Comparison of ENCODE assay signal across 19 mouse cellular contexts in genomic region chr13:70311226-70312055, GRCm38 (mm10).
DNase-seq lines count a peak whose midpoint lies in the region; ATAC-seq and TF ChIP-seq lines count a peak whose summit lies in the region.
"Had no signal": no experiment of that assay in that cellular context is flagged by ENCODE, and none has a peak within 500 bp of the region (broad histone marks: within the 10 kb centered on the region; RNA-seq: fewer than 3 reads in every experiment).

No protein-coding gene starts in this region.

- no peaks in the 10 kb centered on the region for H3K9me3 ChIP-seq in limb, embryonic 14.5 days (ENCODE audit: control insufficient read depth, low read length)
- H3K9me3 ChIP-seq in limb, embryonic 10.5 days (replicated peaks), result no peaks in the 10 kb centered on the region
- no peaks in the 10 kb centered on the region for H3K9me3 ChIP-seq in hindbrain, embryonic 11.5 days (ENCODE audit: control insufficient read depth, low read length)
- no peaks in the 10 kb centered on the region for H3K9me3 ChIP-seq in hindbrain, embryonic 16.5 days (ENCODE audit: control insufficient read depth, low read length)
- H3K9me3 ChIP-seq in neural tube, embryonic 15.5 days (replicated peaks), result no peaks in the 10 kb centered on the region
- H3K9me3 ChIP-seq: heart, embryonic 12.5 days; intestine, embryonic 15.5 days; limb, embryonic 13.5 days; liver, embryonic 15.5 days; stomach, embryonic 15.5 days had no signal

- no peaks in the 10 kb centered on the region for H3K36me3 ChIP-seq in limb, embryonic 14.5 days (ENCODE audit: control insufficient read depth, insufficient read depth, low read length)
- no peaks in the 10 kb centered on the region for H3K36me3 ChIP-seq in limb, embryonic 10.5 days
- H3K36me3 ChIP-seq in hindbrain, embryonic 11.5 days (ENCODE audit: control insufficient read depth, insufficient read depth, low read length), result no peaks in the 10 kb centered on the region
- no peaks in the 10 kb centered on the region for H3K36me3 ChIP-seq in hindbrain, embryonic 16.5 days (ENCODE audit: control insufficient read depth, insufficient read depth, low read length)
- no peaks in the 10 kb centered on the region for H3K36me3 ChIP-seq in neural tube, embryonic 15.5 days
- H3K36me3 ChIP-seq: heart, embryonic 12.5 days; intestine, embryonic 15.5 days; limb, embryonic 13.5 days; liver, embryonic 15.5 days; stomach, embryonic 15.5 days had no signal

- no peak overlapping the region for H3K9ac ChIP-seq in limb, embryonic 14.5 days (ENCODE audit: low read depth, low read length, severe bottlenecking)
- no peak overlapping the region for H3K9ac ChIP-seq in hindbrain, embryonic 11.5 days (ENCODE audit: low read depth, low read length)
- no peak overlapping the region for H3K9ac ChIP-seq in hindbrain, embryonic 16.5 days (ENCODE audit: low read depth, low read length)
- H3K9ac ChIP-seq in neural tube, embryonic 15.5 days (replicated peaks), result no peak overlapping the region
- H3K9ac ChIP-seq: heart, embryonic 12.5 days; intestine, embryonic 15.5 days; limb, embryonic 13.5 days; liver, embryonic 15.5 days; stomach, embryonic 15.5 days had no signal

- H3K4me1 ChIP-seq in limb, embryonic 14.5 days (ENCODE audit: control insufficient read depth, insufficient read depth, low read length), result no peaks in the 10 kb centered on the region
- H3K4me1 ChIP-seq in limb, embryonic 10.5 days, result 0 out of 2 replicates have a peak, but pooled peaks cover 5% of the 10 kb centered on the region
- no peaks in the 10 kb centered on the region for H3K4me1 ChIP-seq in hindbrain, embryonic 11.5 days (replicated peaks; ENCODE audit: control insufficient read depth, insufficient read depth, low read length)
- H3K4me1 ChIP-seq in hindbrain, embryonic 16.5 days (ENCODE audit: control insufficient read depth, insufficient read depth, low read depth, low read length), result 0 out of 2 replicates have a peak, but pooled peaks cover 3% of the 10 kb centered on the region
- H3K4me1 ChIP-seq in neural tube, embryonic 15.5 days, result peaks cover 17% of the 10 kb centered on the region
- H3K4me1 ChIP-seq: heart, embryonic 12.5 days; intestine, embryonic 15.5 days; limb, embryonic 13.5 days; liver, embryonic 15.5 days; stomach, embryonic 15.5 days had no signal

- 82% methylated on average over 14 of the region's 14 CpGs for WGBS in limb, embryonic 14.5 days
- whole genome bisulfite sequencing in limb, embryonic 10.5 days, result 92% methylated on average over 14 of the region's 14 CpGs
- WGBS in hindbrain, embryonic 11.5 days, result 43% methylated on average over 14 of the region's 14 CpGs
- WGBS in hindbrain, embryonic 16.5 days, result 32% methylated on average over 14 of the region's 14 CpGs
- WGBS in neural tube, embryonic 15.5 days, result 18% methylated on average over 14 of the region's 14 CpGs

- no peak overlapping the region for H3K4me2 ChIP-seq in limb, embryonic 14.5 days (replicated peaks; ENCODE audit: low read depth, low read length, severe bottlenecking)
- no peak overlapping the region for H3K4me2 ChIP-seq in hindbrain, embryonic 11.5 days (replicated peaks; ENCODE audit: low read depth, low read length)
- no peak overlapping the region for H3K4me2 ChIP-seq in hindbrain, embryonic 16.5 days (ENCODE audit: low read length)
- H3K4me2 ChIP-seq in neural tube, embryonic 15.5 days, result peak overlapping the region; percentile 31; the same call in 1 of the 2 replicates
- H3K4me2 ChIP-seq: heart, embryonic 12.5 days; intestine, embryonic 15.5 days; limb, embryonic 13.5 days; liver, embryonic 15.5 days; stomach, embryonic 15.5 days had no signal

- intact Hi-C loops in gastrocnemius, postnatal 14 days (cut with DNase I; ENCODE audit: low total_unique reads), result no loop called here

- DNase-seq in limb, embryonic 14.5 days (ENCODE audit: low spot score), result peak; percentile 15
- no peak for DNase-seq in limb, embryonic 10.5 days (ENCODE audit: low spot score)
- DNase-seq in hindbrain, embryonic 11.5 days (ENCODE audit: low spot score), result peak; percentile 51
- DNase-seq in urinary bladder, adult 18-20 months (ENCODE audit: low spot score in 2 of 2), result no peak
- no peak for DNase-seq in gastrocnemius, postnatal 14 days
- DNase-seq: adrenal gland, postnatal 25 days; cerebellum, adult 8-10 months; gastrocnemius, postnatal 36 days; lung, postnatal 10 days; thymus, adult 2 months had no signal

- H3K27ac ChIP-seq in limb, embryonic 14.5 days (replicated peaks; ENCODE audit: low read depth, low read length), result no peak overlapping the region
- no peak overlapping the region for H3K27ac ChIP-seq in limb, embryonic 10.5 days
- peak overlapping the region; percentile 71 for H3K27ac ChIP-seq in hindbrain, embryonic 11.5 days (ENCODE audit: low read depth, low read length)
- no peak overlapping the region for H3K27ac ChIP-seq in hindbrain, embryonic 16.5 days (ENCODE audit: low read depth, low read length)
- peak overlapping the region; percentile 56 for H3K27ac ChIP-seq in neural tube, embryonic 15.5 days (replicated peaks)
- H3K27ac ChIP-seq: intestine, embryonic 15.5 days; limb, embryonic 13.5 days; liver, embryonic 15.5 days; stomach, embryonic 15.5 days had no signal

- peak; percentile 57; the same call in 1 of the 2 replicates for ATAC-seq in limb, embryonic 14.5 days (ENCODE audit: low FRiP score, low read depth)
- ATAC-seq in hindbrain, embryonic 11.5 days (ENCODE audit: low FRiP score), result peak; percentile 83
- 0 out of 2 replicates have a peak, but pooled peaks have one; percentile 44 for ATAC-seq in hindbrain, embryonic 16.5 days
- peak; percentile 63 for ATAC-seq in neural tube, embryonic 15.5 days (ENCODE audit: low FRiP score)
- ATAC-seq: forebrain, embryonic 16.5 days; intestine, embryonic 15.5 days had no signal

- H3K27me3 ChIP-seq in limb, embryonic 14.5 days (ENCODE audit: control insufficient read depth, insufficient read depth, low read length), result no peaks in the 10 kb centered on the region
- H3K27me3 ChIP-seq in limb, embryonic 10.5 days (ENCODE audit: low read depth, poor library complexity, severe bottlenecking), result no peaks in the 10 kb centered on the region
- H3K27me3 ChIP-seq in hindbrain, embryonic 11.5 days (ENCODE audit: control insufficient read depth, insufficient read depth, low read length), result no peaks in the 10 kb centered on the region
- no peaks in the 10 kb centered on the region for H3K27me3 ChIP-seq in hindbrain, embryonic 16.5 days (replicated peaks; ENCODE audit: control insufficient read depth, insufficient read depth, low read length)
- no peaks in the 10 kb centered on the region for H3K27me3 ChIP-seq in neural tube, embryonic 15.5 days (replicated peaks)
- H3K27me3 ChIP-seq: heart, embryonic 12.5 days; intestine, embryonic 15.5 days; limb, embryonic 13.5 days; liver, embryonic 15.5 days; stomach, embryonic 15.5 days had no signal

- TF ChIP-seq POLR2A in limb, embryonic 14.5 days (IDR thresholded peaks at IDR 0.05; ENCODE audit: borderline replicate concordance, extremely low read depth, insufficient read depth, insufficient read length), result no peak

- H3K4me3 ChIP-seq in limb, embryonic 14.5 days (replicated peaks; ENCODE audit: low read length), result no peak overlapping the region
- H3K4me3 ChIP-seq in limb, embryonic 10.5 days, result no peak overlapping the region
- no peak overlapping the region for H3K4me3 ChIP-seq in hindbrain, embryonic 11.5 days (ENCODE audit: low read depth, low read length)
- no peak overlapping the region for H3K4me3 ChIP-seq in hindbrain, embryonic 16.5 days (ENCODE audit: low read length)
- no peak overlapping the region for H3K4me3 ChIP-seq in neural tube, embryonic 15.5 days (replicated peaks)
- H3K4me3 ChIP-seq: erythroblast, embryonic 14.5 days; heart, embryonic 12.5 days; intestine, embryonic 15.5 days; limb, embryonic 13.5 days; liver, embryonic 15.5 days; stomach, embryonic 15.5 days had no signal

Comparison
In these comparisons a context has a peak if more than half of its experiments do, and no peak if none do; other contexts are left out.
1. DNase-seq: peak in limb, embryonic 14.5 days (single experiment) and hindbrain, embryonic 11.5 days (single experiment); none in limb, embryonic 10.5 days (single experiment), urinary bladder, adult 18-20 months (0 of 2) and gastrocnemius, postnatal 14 days (single experiment).
2. H3K27ac ChIP-seq: peak in hindbrain, embryonic 11.5 days (single experiment) and neural tube, embryonic 15.5 days (single experiment); none in limb, embryonic 14.5 days (single experiment), limb, embryonic 10.5 days (single experiment) and hindbrain, embryonic 16.5 days (single experiment).
3. Peak in every context shown above with its lines, with median percentiles within 50 percentile points of each other: ATAC-seq.